Mouse (Mus musculus) Muller cell, postnatal 12 days (primary cell): ENCODE results near the gene C1qtnf7.
A peak's percentile ranks its signal among the peaks of the same experiment; 100 is the strongest.

ENCODE experiments used
- DNase-seq: peaks from one replicate; pipeline ENCODE4 v3.0.0-alpha.2; 2015; ENCODE audit errors: inconsistent ontology term

The C1qtnf7 gene

GRCm38 (mm10) chr5:43515401-43515976 lies at the start of gene C1qtnf7:
C1qtnf7 (plus strand) TSS chr5:43515538.
- DNase-seq: no peak

- DNase-seq: no peak
Measured at GRCm38 (mm10) chr5:43466762-43467161, 48.6 kb upstream of the C1qtnf7 start.

GRCm38 (mm10) chr5:43467214-43467613 lies 48.1 kb upstream of the C1qtnf7 start:
- no peak for DNase-seq

GRCm38 (mm10) chr5:43468937-43469336 lies 46.4 kb upstream of the C1qtnf7 start:
- DNase-seq: no peak

- peak; percentile 58 for DNase-seq
Measured at GRCm38 (mm10) chr5:43477953-43478352, 37.4 kb upstream of the C1qtnf7 start.

GRCm38 (mm10) chr5:43480046-43480445 lies 35.3 kb upstream of the C1qtnf7 start:
- no peak for DNase-seq

GRCm38 (mm10) chr5:43480786-43481185 lies 34.6 kb upstream of the C1qtnf7 start:
- DNase-seq: no peak

- peak; percentile 26 for DNase-seq
Measured at GRCm38 (mm10) chr5:43481824-43482223, 33.5 kb upstream of the C1qtnf7 start.

GRCm38 (mm10) chr5:43501887-43502286 lies 13.5 kb upstream of the C1qtnf7 start:
- no peak for DNase-seq

GRCm38 (mm10) chr5:43504243-43504786 lies 11.0 kb upstream of the C1qtnf7 start:
- DNase-seq: no peak

- no peak for DNase-seq
Measured at GRCm38 (mm10) chr5:43508470-43508869, 6.9 kb upstream of the C1qtnf7 start.

GRCm38 (mm10) chr5:43508892-43509291 lies 6.4 kb upstream of the C1qtnf7 start:
- DNase-seq: peak; percentile 63

- no peak for DNase-seq
Measured at GRCm38 (mm10) chr5:43511126-43511525, 4.2 kb upstream of the C1qtnf7 start.

GRCm38 (mm10) chr5:43516491-43516890 lies 1.2 kb downstream of the C1qtnf7 start:
- no peak for DNase-seq

- no peak for DNase-seq
Measured at GRCm38 (mm10) chr5:43517313-43517712, 2.0 kb downstream of the C1qtnf7 start.

- DNase-seq: no peak
Measured at GRCm38 (mm10) chr5:43519905-43520304, 4.6 kb downstream of the C1qtnf7 start.

GRCm38 (mm10) chr5:43521369-43521768 lies 6.0 kb downstream of the C1qtnf7 start:
- DNase-seq: no peak

- DNase-seq: no peak
Measured at GRCm38 (mm10) chr5:43522866-43523265, 7.5 kb downstream of the C1qtnf7 start.

- peak; percentile 99 for DNase-seq
Measured at GRCm38 (mm10) chr5:43526874-43527584, 11.7 kb downstream of the C1qtnf7 start.

- no peak for DNase-seq
Measured at GRCm38 (mm10) chr5:43530186-43530585, 14.8 kb downstream of the C1qtnf7 start.

- no peak for DNase-seq
Measured at GRCm38 (mm10) chr5:43530886-43531285, 15.5 kb downstream of the C1qtnf7 start.

- no peak for DNase-seq
Measured at GRCm38 (mm10) chr5:43538322-43539167, 23.2 kb downstream of the C1qtnf7 start.
